Mouse (Mus musculus): ENCODE data around the gene Bmp2k. TPM values are rescaled to one million over a fixed set of nuclear protein-coding genes. Genes with fewer than 3 reads are reported as not detected.

The Bmp2k gene
- polyA plus RNA-seq, 3 experiments from 2014 or later, result 9.3 to 18.6 (median 10.8) TPM

DNA sequence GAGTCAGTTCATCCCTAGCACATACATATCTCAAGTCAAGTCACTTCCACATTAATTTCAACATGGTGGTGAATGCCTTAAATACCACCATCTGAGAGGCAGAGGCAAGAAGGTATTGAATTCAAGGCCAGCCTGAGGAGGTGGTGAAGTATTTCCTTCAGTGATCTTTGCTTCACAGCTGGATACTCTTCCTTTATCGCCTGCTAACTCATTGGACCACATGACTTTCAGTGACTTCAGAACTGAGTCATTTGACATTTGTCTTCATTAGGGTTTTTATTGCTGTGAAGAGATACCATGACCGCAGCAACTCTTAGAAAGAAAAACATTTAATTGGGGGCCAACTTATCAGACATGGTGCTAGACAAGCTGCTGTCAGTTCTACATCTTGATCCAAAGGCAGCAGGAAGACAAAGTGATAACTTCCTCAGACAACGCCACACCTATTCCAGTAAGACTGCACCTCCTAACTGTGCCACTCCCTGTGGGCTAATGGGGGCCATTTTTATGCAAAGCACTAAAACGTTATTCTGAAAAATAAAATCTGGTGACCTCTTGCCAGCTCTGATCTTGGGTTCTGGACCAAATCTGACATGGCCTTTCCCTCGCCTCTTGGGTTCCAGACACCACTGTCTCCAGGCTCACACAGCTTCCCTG, 24.9 kb upstream of the Bmp2k start:
- no peak for ATAC-seq

DNA sequence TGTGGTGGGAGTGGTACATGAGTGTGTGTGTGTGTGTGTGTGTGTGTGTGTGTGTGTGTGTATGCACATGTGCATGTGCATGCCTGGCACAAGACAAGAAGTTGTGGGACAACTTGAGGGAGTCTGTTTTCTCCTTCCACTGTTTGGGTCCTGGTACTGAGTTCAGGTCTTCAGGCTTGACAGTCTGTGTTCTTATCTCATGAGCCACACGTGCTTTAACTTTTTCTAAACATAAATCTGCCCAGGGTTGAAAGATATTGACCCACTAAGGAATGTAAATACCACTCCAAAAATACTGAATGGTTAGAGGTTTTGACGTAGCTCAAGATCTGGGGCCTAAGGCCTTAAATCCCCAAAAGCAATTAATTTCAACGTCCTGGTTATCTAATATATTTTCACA, 23.8 kb upstream of the Bmp2k start:
- no peak for ATAC-seq

- no peak for ATAC-seq
Observed at GRCm38 (mm10) chr5:96974661-96975060, 22.8 kb upstream of the Bmp2k start.

GRCm38 (mm10) chr5:96975112-96975511, 22.4 kb upstream of the Bmp2k start:
- ATAC-seq, result no peak

GRCm38 (mm10) chr5:96976150-96976549, 21.3 kb upstream of the Bmp2k start:
- ATAC-seq, result no peak

- ATAC-seq, result no peak
Observed at GRCm38 (mm10) chr5:96979296-96980007, 18.0 kb upstream of the Bmp2k start.

GRCm38 (mm10) chr5:96980008-96980634, 17.4 kb upstream of the Bmp2k start:
- peak; percentile 35 for ATAC-seq

GRCm38 (mm10) chr5:96981987-96982386, 15.5 kb upstream of the Bmp2k start:
- ATAC-seq, result no peak

GRCm38 (mm10) chr5:96983142-96983541, 14.3 kb upstream of the Bmp2k start:
- no peak for ATAC-seq

GRCm38 (mm10) chr5:96986850-96987249, 10.6 kb upstream of the Bmp2k start:
- ATAC-seq, result no peak

- ATAC-seq, result no peak
Observed at GRCm38 (mm10) chr5:96988880-96989279, 8.6 kb upstream of the Bmp2k start.

- no peak for ATAC-seq
Observed at GRCm38 (mm10) chr5:96991156-96991555, 6.3 kb upstream of the Bmp2k start.

- ATAC-seq, result no peak
Observed at GRCm38 (mm10) chr5:96992651-96993050, 4.8 kb upstream of the Bmp2k start.

GRCm38 (mm10) chr5:96993057-96993456, 4.4 kb upstream of the Bmp2k start:
- ATAC-seq, result no peak

- no peak for ATAC-seq
Observed at GRCm38 (mm10) chr5:96995791-96996190, 1.7 kb upstream of the Bmp2k start.

DNA sequence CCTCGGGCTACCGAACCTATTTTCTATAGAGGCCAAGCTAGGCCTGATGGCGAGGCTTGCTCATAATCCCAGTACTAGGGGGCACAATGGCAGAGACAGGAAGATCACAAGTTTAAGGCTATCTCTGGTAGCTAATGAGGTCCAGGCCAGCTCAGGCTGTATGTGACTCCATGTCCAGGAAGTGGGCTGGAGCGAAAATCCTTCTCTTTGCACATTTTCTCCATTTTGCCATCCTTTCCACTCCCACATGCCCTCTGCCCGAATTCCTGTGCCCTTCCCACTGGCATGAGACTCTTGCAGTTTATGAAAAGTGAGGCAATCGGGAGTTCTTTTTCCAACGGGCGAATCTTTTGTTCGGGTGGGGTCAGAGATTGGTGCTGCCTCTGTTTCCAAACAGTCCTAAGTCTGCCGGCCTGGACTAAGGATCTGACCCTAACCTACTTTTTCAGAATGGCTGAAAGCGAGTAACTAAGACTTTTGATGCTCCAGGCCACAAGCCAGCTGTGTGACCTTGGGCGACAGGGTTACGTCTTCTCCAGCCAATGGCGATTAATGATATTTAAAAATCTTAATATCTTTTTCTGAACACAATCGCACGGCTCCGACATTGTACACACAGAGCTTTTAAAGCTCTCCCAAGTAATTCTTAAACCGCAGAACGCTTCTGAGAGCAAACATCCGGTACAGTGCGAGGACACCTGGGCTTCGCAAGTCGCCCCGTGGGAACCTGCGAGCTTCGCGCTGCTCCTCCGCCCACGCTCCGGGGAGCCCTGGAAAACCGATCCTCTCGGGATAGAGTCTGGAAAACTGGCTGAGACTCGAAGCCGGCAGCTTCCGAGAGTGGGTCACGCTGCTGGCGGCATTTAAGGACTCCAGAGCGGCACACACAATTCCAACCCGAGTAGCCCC, 834 bp upstream of the Bmp2k start:
- ATAC-seq, result peak; percentile 80

DNA sequence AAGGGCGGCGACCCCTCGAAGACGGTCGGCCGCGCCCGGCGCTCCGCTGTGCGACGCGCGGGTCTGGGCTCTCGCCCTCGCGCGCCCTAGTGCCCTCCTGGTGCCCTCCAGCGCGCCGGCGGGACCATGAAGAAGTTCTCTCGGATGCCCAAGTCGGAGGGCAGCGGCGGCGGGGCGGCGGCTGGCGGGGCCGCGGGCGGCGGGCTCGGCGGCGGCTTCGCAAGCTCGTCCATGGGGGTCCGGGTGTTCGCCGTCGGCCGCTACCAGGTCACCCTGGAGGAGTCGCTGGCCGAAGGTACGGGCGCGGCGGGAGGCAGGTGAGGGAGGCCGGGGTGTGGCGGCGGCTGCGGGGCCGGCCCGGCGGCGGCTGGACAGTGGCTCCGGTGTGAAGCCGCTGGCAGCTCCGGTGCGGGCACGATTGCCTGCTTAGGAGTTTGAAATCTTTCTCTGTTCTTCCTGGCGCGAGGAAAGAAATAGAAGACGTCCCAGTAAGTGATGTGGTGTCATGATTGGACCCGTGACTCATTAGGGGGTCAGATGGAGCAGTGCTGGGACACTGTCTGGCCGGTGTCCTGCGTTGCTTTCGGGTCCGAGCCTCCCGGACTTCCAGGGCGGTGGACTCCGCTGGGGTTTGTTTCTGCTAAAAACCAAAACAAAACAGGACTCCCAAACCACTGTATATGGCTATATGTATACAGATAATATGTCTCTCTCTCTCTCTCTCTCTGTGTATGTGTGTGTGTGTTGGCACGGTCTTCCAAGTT, 495 bp downstream of the Bmp2k start:
- peak; percentile 25 for ATAC-seq

DNA sequence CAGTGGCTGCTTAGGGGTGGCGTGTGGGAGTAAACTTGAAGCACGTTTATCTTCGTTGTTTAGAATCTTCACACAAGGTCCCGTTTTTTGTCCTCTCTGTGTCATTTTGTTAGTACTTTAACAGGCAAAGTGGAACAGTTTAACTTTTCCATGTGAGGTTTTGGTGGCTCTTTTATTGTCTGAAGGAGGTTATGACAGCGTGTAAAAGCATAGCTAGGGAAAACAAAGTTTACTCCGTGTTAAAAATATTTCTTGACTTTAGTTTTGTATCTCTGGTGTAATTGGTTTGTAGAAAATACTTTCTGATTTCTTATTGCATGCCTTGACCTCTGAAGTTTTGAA, 1.0 kb downstream of the Bmp2k start:
- ATAC-seq, result no peak

DNA sequence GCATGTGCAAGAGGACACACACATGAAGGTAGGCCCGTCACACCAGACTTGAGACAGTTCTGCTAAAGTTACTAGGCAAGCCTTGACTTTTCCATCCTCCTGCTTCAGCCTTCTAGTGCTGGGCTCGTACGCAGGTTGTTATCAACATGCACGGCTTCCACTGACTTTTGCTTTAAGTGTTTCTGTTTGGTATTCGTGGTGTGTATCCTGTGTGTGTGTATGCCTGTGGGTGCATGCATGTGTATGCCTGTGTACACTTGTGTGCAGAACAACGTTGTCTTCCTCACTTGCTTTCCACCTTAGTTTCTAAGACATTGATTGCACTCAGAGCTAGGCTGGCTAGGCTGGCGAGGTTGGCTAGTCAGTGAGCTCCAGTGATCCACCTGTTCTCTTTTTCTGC, 2.1 kb downstream of the Bmp2k start:
- ATAC-seq, result no peak

DNA sequence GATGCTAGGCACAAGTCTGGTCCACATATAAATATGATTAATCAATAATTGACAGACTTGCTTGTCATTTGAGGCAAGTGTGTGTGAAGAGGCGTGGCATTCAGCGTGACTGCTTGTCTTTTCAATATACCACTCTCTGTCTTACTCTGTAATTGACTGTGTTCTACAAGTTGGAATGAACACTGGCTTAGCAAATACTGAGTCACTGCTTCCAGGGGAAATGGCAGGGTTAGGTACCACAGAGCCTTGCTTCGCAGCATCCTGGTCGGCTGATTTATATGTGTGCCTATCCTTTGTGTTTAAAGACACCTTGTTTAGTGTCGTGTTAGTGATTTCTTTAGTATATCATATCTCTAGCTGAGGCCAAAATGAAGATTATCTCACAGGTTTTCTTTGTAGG, 3.0 kb downstream of the Bmp2k start:
- no peak for ATAC-seq

DNA sequence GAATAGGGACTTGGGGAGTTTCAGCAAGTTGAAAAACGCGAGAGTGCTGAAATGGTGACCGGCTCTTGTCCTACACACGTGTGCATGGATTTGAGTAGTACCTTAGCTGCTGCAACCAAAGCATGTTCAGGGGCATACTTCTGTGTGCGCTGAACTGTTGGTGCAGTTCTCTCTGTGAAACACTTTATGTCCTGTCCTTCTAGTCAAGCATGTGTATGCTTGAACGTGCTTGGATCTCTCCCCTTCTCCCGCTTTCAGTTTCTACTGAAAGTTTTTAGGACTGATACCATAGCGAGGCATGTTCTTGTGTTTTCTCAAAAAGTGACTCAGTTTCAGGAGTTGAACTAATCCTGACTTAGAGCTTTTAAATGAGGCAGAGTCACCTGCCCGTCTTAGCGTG, 3.7 kb downstream of the Bmp2k start:
- ATAC-seq, result no peak

DNA sequence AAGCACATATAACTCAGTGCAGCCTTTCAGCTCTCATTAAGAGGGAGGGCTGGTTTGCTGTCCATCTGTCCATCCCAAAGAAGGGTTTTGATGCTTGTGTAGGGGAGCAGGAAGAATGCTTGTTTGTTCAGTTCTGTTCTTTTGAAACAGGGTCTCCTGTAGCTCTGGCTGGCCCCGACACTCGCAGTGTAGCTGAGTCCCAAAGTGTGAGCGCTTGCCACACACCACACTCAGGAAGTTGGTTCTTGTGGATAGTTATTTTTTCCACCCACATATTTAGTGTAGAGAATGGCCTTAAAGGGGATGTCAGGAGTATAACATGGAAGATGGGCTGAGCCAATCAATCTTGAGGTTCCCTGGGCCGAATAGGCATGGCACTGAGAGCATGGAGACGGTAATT, 4.1 kb downstream of the Bmp2k start:
- ATAC-seq, result no peak

Measured in inflammation-experienced regulatory T-cells, adult 6 months (primary cell).